Mouse (Mus musculus): Measurements from ENCODE around the gene Cx3cr1. TPM values are rescaled to one million over a fixed set of nuclear protein-coding genes. Genes with fewer than 3 reads are reported as not detected.

Cx3cr1 gene
- total and polyA plus RNA-seq, 3 experiments = 1.2 to 4.4 (median 3.7) TPM

- peak within 1 kb of the TSS; percentile 84 for H3K9ac ChIP-seq (ENCODE audit: low read depth, low read length)
- H3K27me3 ChIP-seq (ENCODE audit: control insufficient read depth, insufficient read depth, low read length) = no peaks in the 10 kb centered on the region
- intact Hi-C loops (cut with DNase I) = no loop called here
- H3K4me1 ChIP-seq (ENCODE audit: control insufficient read depth, insufficient read depth, low read length) = peaks cover 9% of the 10 kb centered on the region
- DNase-seq = peak; percentile 44 to 56
- TF ChIP-seq CTCF (IDR thresholded peaks at IDR 0.05) = no peak
- TF ChIP-seq POLR2A (IDR thresholded peaks at IDR 0.05; ENCODE audit: insufficient read depth, low read depth, low read length) = peak; percentile 93
- TF ChIP-seq EP300 (IDR thresholded peaks at IDR 0.05; ENCODE audit: insufficient read depth, low read depth, low read length) = 0 out of 2 replicates have a peak, but pooled peaks have one; percentile 35
- WGBS = 45% methylated on average over 18 of the region's 18 CpGs
- peak within 1 kb of the TSS; percentile 97 for H3K27ac ChIP-seq
- no peaks in the 10 kb centered on the region for H3K36me3 ChIP-seq (ENCODE audit: control insufficient read depth, insufficient read depth, low read length)
- no peaks in the 10 kb centered on the region for H3K79me2 ChIP-seq (replicated peaks; ENCODE audit: control insufficient read depth, insufficient read depth, low read length)
- H3K4me3 ChIP-seq = peak within 1 kb of the TSS; percentile 48
Measured at GRCm38 (mm10) chr9:120023086-120023811, 46.4 kb downstream of the Cx3cr1 start, which contains the start of gene Xirp1. Xirp1 (minus strand) TSS chr9:120023598.

GRCm38 (mm10) chr9:120021164-120021563, 48.5 kb downstream of the Cx3cr1 start:
- Histone ChIP-seq H3K27me3 (ENCODE audit: control insufficient read depth, insufficient read depth, low read length) (no peaks in the 10 kb centered on the region), H3K27ac (peak overlapping the region; percentile 97), H3K36me3 (ENCODE audit: control insufficient read depth, insufficient read depth, low read length) (no peaks in the 10 kb centered on the region), H3K9ac (ENCODE audit: low read depth, low read length) (peak overlapping the region; percentile 84), H3K79me2 (replicated peaks; ENCODE audit: control insufficient read depth, insufficient read depth, low read length) (no peaks in the 10 kb centered on the region), H3K4me3 (peak overlapping the region; percentile 48), H3K4me1 (ENCODE audit: control insufficient read depth, insufficient read depth, low read length) (peaks cover 1% of the 10 kb centered on the region; the same call in 1 of the 2 replicates)
- intact Hi-C loops (cut with DNase I) = loop anchor here (2.0 kb wide), 1 partner anchor 58 kb away; no protein-coding TSS in a partner anchor
- WGBS = 46% methylated on average over 5 of the region's 5 CpGs
- TF ChIP-seq POLR2A (IDR thresholded peaks at IDR 0.05; ENCODE audit: insufficient read depth, low read depth, low read length) (peak; percentile 87), EP300 (IDR thresholded peaks at IDR 0.05; ENCODE audit: insufficient read depth, low read depth, low read length) (peak; percentile 74), CTCF (IDR thresholded peaks at IDR 0.05) (no peak)
- DNase-seq = peak; percentile 44 to 58

GRCm38 (mm10) chr9:120020285-120020890, 49.3 kb downstream of the Cx3cr1 start:
- peak; percentile 75 to 81 for DNase-seq
- intact Hi-C loops (cut with DNase I) = loop anchor here (1.0 to 2.0 kb wide), 2 partner anchors 53 to 58 kb away; no protein-coding TSS in a partner anchor
- H3K9ac ChIP-seq (ENCODE audit: low read depth, low read length) = no peak overlapping the region; the same call in 1 of the 2 replicates
- no peaks in the 10 kb centered on the region for H3K27me3 ChIP-seq (ENCODE audit: control insufficient read depth, insufficient read depth, low read length)
- peak overlapping the region; percentile 97 for H3K27ac ChIP-seq
- H3K4me1 ChIP-seq (ENCODE audit: control insufficient read depth, insufficient read depth, low read length) = peaks cover 1% of the 10 kb centered on the region; the same call in 1 of the 2 replicates
- no peaks in the 10 kb centered on the region for H3K79me2 ChIP-seq (replicated peaks; ENCODE audit: control insufficient read depth, insufficient read depth, low read length)
- no peaks in the 10 kb centered on the region for H3K36me3 ChIP-seq (ENCODE audit: control insufficient read depth, insufficient read depth, low read length)
- no peak overlapping the region; the same call in 1 of the 2 replicates for H3K4me3 ChIP-seq
- no peak for TF ChIP-seq POLR2A (IDR thresholded peaks at IDR 0.05; ENCODE audit: insufficient read depth, low read depth, low read length)
- peak; percentile 87 for TF ChIP-seq CTCF (IDR thresholded peaks at IDR 0.05)
- WGBS = 25% methylated on average over 7 of the region's 7 CpGs

GRCm38 (mm10) chr9:120016956-120017355, 52.7 kb downstream of the Cx3cr1 start:
- no peaks in the 10 kb centered on the region for H3K27me3 ChIP-seq (ENCODE audit: control insufficient read depth, insufficient read depth, low read length)
- H3K36me3 ChIP-seq (ENCODE audit: control insufficient read depth, insufficient read depth, low read length) = peaks cover 4% of the 10 kb centered on the region; the same call in 1 of the 2 replicates
- 57% methylated on average over 10 of the region's 10 CpGs for WGBS
- peaks cover 3% of the 10 kb centered on the region; the same call in 1 of the 2 replicates for H3K4me1 ChIP-seq (ENCODE audit: control insufficient read depth, insufficient read depth, low read length)
- no peak overlapping the region for H3K9ac ChIP-seq (ENCODE audit: low read depth, low read length)
- intact Hi-C loops (cut with DNase I) = no loop called here
- no peak for TF ChIP-seq EP300 (IDR thresholded peaks at IDR 0.05; ENCODE audit: insufficient read depth, low read depth, low read length)
- TF ChIP-seq CTCF (IDR thresholded peaks at IDR 0.05) = no peak
- no peak for TF ChIP-seq POLR2A (IDR thresholded peaks at IDR 0.05; ENCODE audit: insufficient read depth, low read depth, low read length)
- no peaks in the 10 kb centered on the region for H3K79me2 ChIP-seq (replicated peaks; ENCODE audit: control insufficient read depth, insufficient read depth, low read length)
- no peak overlapping the region for H3K27ac ChIP-seq
- no peak overlapping the region for H3K4me3 ChIP-seq
- DNase-seq = no peak

GRCm38 (mm10) chr9:120014828-120015227, 54.9 kb downstream of the Cx3cr1 start:
- peaks cover 4% of the 10 kb centered on the region; the same call in 1 of the 2 replicates for H3K36me3 ChIP-seq (ENCODE audit: control insufficient read depth, insufficient read depth, low read length)
- no peak overlapping the region for H3K4me3 ChIP-seq
- TF ChIP-seq POLR2A (IDR thresholded peaks at IDR 0.05; ENCODE audit: insufficient read depth, low read depth, low read length) = no peak
- TF ChIP-seq CTCF (IDR thresholded peaks at IDR 0.05) = no peak
- TF ChIP-seq EP300 (IDR thresholded peaks at IDR 0.05; ENCODE audit: insufficient read depth, low read depth, low read length) = no peak
- 48% methylated on average over 6 of the region's 6 CpGs for WGBS
- H3K27me3 ChIP-seq (ENCODE audit: control insufficient read depth, insufficient read depth, low read length) = no peaks in the 10 kb centered on the region
- DNase-seq = no peak
- intact Hi-C loops (cut with DNase I) = no loop called here
- no peaks in the 10 kb centered on the region for H3K79me2 ChIP-seq (replicated peaks; ENCODE audit: control insufficient read depth, insufficient read depth, low read length)
- no peak overlapping the region for H3K9ac ChIP-seq (ENCODE audit: low read depth, low read length)
- peak overlapping the region; percentile 47 for H3K27ac ChIP-seq
- H3K4me1 ChIP-seq (ENCODE audit: control insufficient read depth, insufficient read depth, low read length) = peaks cover 3% of the 10 kb centered on the region
